Mouse (Mus musculus) mesoderm, embryonic 11.5 days (tissue): ENCODE results near the gene Olfr108.

Experiments
- DNase-seq: peaks from one replicate; pipeline ENCODE4 v3.0.0-alpha.2; 2012; ENCODE audit warnings: low read depth, low spot score

Olfr108 gene

DNA sequence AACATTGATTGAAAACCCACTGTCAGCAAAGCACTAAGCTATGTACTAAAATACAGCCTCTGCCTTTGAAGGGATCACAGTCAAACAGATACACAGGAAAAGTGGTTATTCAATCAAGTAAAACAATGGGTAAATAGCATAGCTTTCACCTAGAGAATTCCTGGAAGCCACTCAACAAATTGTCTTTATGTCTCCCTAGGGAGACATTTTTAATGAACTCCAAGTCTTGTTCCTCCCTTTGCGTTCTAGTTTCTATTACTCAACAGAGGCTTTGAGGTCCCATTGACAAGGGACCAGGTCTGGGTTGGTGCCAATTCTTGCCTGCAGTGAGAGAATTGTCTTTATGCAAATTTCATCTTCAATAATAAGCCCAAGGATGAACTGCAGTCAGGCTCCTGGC lies at the start of gene Olfr108:
Olfr108 (plus strand) TSS at position 301 of the 400 bp plus-strand sequence.
- DNase-seq: no peak

DNA sequence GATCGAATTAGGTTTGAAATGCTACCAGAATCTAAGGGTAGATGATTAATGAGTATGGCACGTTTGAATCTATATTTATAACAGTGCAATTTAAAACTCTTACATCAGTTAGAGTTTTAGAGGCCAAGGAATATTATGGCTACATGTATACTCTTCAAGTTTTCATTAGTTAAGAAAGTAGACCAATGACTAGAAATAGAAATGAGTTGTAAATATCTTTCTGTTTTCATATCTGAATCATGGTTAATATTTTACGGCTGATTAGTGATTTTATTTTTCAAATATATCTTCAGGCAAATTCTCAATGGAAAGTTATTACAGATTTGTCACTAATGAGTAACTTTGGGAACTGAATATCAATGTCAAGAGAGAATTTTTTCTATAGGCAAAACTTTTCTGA lies 46.4 kb upstream of the Olfr108 start, which contains the start of gene Olfr107:
Olfr107 (plus strand) TSS at position 301 of the 400 bp plus-strand sequence.
- no peak for DNase-seq

DNA sequence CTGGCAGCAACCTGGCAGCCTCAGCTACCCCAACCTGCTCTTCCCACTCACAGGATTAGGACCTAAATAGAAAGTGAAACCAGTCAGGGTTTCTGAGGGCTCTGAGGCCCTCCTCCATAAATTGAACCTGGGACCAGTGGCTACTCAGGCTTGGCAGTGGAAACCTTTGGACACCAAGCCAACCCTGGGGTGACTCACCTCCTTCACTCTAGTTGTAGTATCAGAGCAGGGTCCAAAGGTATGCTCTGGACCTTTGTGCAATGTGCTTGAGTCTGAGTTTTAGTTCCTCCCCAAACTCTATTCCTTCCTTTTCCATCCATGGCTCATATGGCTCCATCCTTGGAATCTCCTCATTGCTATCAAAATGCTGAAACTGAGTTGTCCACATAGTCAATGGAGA lies 31.9 kb upstream of the Olfr108 start:
- DNase-seq: no peak

DNA sequence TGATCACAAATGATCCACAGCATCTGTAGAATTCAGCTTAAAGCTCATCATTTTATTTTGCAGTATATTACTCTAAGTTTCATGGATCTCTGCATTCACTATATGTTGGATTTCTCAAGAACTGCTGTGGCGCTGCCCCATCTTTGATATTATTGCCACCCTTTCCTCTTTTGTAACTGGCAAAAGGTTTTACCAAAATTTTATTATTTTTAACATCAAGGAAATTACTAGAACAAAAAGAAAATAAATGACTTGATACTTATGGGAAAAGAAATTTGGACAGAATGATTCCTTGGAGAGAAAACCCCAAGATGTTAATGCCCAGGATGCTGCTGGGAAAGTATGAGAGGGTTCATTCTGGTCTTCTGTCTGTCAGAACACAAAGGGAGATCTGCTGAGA lies 13.3 kb downstream of the Olfr108 start, which contains the start of gene Olfr109:
Olfr109 (plus strand) TSS at position 301 of the 400 bp plus-strand sequence.
- DNase-seq: no peak

DNA sequence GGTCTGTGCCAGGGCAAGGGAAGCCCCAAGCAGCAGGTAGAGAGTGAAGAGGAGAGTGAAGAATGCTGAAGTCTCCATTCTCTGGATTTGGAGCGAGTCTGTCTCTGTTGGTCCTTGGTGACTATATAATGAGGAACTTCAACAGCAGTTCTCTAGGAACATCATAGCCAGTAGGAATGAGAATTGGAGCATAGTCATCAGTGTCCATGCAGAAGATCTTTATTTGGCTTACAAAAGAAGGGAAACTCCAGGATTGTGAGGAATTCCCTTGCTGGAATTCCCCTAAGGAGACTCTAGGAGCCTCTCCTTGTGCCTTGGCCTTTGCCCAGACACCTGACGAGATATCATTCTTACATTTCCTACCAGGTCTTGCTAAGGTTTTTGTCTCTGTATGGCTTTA lies 38.2 kb downstream of the Olfr108 start, which contains the start of gene H2-M2:
H2-M2 (minus strand) TSS at position 101 of the 400 bp plus-strand sequence.
- no peak for DNase-seq

DNA sequence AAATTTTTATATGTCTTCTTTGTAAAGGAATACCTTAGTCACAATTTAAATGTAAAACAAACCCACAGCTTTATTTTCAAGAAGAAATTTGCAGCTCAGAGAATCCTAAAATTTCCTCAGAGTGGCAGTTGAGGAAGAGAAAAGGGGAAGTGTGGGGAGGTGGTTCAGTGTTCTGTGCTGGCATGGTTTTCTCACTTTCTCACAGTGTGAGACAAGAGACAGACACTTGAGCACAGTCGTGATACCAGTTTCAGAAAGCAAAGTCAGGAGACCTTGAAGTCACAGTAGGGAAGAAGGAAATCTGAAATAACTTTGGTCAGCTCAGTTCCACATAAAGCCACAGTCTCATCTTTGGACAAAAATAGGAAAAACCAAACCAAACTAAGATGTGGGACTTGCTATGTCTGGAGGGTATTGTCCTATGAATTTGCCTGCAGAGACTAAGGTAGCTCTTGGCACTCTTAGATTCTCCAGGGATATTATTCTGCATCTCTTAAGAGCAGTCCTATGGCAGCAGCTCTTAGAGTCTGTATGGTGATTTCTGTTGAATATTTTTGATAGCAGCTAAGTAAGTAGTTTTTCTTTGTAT lies 46.7 kb downstream of the Olfr108 start, which contains the start of gene Olfr110:
Olfr110 (plus strand) TSS at position 539 of the 589 bp plus-strand sequence.
- DNase-seq: no peak
